Mouse (Mus musculus) lung, postnatal 0 days (tissue): ENCODE measurements around the gene Cdkal1. TPM values are rescaled to one million over a fixed set of nuclear protein-coding genes. Genes with fewer than 3 reads are reported as not detected.

ENCODE experiments used
- ATAC-seq: fragments of 200-750 bp; cut with Nextera tagmentation; 2 replicates; pipeline ENCODE4 v1.8.0; 2017; ENCODE audit warnings: moderate library complexity
- DNase-seq: peaks from one replicate; pipeline ENCODE4 v3.0.0-alpha.2; 2016; ENCODE audit warnings: low spot score
- H3K27ac ChIP-seq: fragments of 300-500 bp; sonication (generic); 2 replicates; pipeline ENCODE4 v1.5.1; 2014; ENCODE audit warnings: antibody characterized with exemption, mild to moderate bottlenecking, low read length, mixed read lengths
- H3K27me3 ChIP-seq: fragments of 300-500 bp; sonication (generic); replicated peaks from 2 replicates; pipeline ENCODE4 v1.6.1; 2014; ENCODE audit warnings: low read length, mixed read lengths; ENCODE audit not compliant: insufficient read depth
- H3K36me3 ChIP-seq: fragments of 300-500 bp; sonication (generic); 2 replicates; pipeline ENCODE4 v1.6.1; 2014; ENCODE audit warnings: low read length, mixed read lengths; ENCODE audit not compliant: insufficient read depth
- H3K4me1 ChIP-seq: fragments of 300-500 bp; sonication (generic); 2 replicates; pipeline ENCODE4 v1.6.1; 2014; ENCODE audit warnings: antibody characterized with exemption, low read depth, low read length, mixed read lengths; ENCODE audit not compliant: insufficient read depth
- H3K4me2 ChIP-seq: fragments of 300-500 bp; sonication (generic); replicated peaks from 2 replicates; pipeline ENCODE4 v1.6.1; 2014; ENCODE audit warnings: low read depth, mild to moderate bottlenecking, low read length, moderate library complexity, mixed read lengths
- H3K4me3 ChIP-seq: fragments of 300-500 bp; sonication (generic); 2 replicates; pipeline ENCODE4 v1.5.1; 2014; ENCODE audit warnings: low read depth, low read length
- H3K9ac ChIP-seq: fragments of 300-500 bp; sonication (generic); replicated peaks from 2 replicates; pipeline ENCODE4 v1.6.1; 2014; ENCODE audit warnings: low read depth, mild to moderate bottlenecking
- H3K9me3 ChIP-seq: fragments of 300-500 bp; sonication (generic); 2 replicates; pipeline ENCODE4 v1.6.1; 2016; ENCODE audit warnings: low read length, mixed read lengths
- CTCF ChIP-seq: IDR thresholded peaks from 2 replicates; pipeline ENCODE4 v1.5.1; 2016; ENCODE audit warnings: antibody characterized with exemption, mild to moderate bottlenecking
- EP300 ChIP-seq: IDR thresholded peaks from 2 replicates; pipeline ENCODE4 v1.6.1; 2016; ENCODE audit warnings: antibody characterized with exemption, mild to moderate bottlenecking, control low read depth
- WGBS: fragments of 180-500 bp; shearing (Covaris S2); extraction: QIAGEN DNeasy Blood & Tissue Kit; methylation state at CpG from one replicate; pipeline ENCODE4 v1.1.7; 2014; 5-methylcytosine and 5-hydroxymethylcytosine counted together
- polyA plus RNA-seq: library from polyadenylated mRNA; unstranded; fragments of >200 nt; fragmentation: Nextera tagmentation; extraction: Ambion mirVana; gene quantifications from 2 replicates; pipeline ENCODE4 v1.2.1, GENCODE M21; 2015

The Cdkal1 gene
- polyA plus RNA-seq, 1 experiment from 2014 or later: 14.7 TPM

GRCm38 (mm10) chr13:29364901-29365625 lies 490.4 kb downstream of the Cdkal1 start:
- ATAC-seq (no peak), DNase-seq (no peak)
- H3K27ac ChIP-seq: no peak overlapping the region
- H3K9me3 ChIP-seq: no peaks in the 10 kb centered on the region
- H3K9ac ChIP-seq: no peak overlapping the region
- no peaks in the 10 kb centered on the region for H3K27me3 ChIP-seq
- H3K4me1 ChIP-seq: no peaks in the 10 kb centered on the region
- no peak for TF ChIP-seq CTCF
- TF ChIP-seq EP300: no peak
- WGBS: 85% methylated on average over 13 of the region's 13 CpGs
- H3K4me2 ChIP-seq: no peak overlapping the region
- H3K36me3 ChIP-seq: no peaks in the 10 kb centered on the region
- no peak overlapping the region for H3K4me3 ChIP-seq

DNA sequence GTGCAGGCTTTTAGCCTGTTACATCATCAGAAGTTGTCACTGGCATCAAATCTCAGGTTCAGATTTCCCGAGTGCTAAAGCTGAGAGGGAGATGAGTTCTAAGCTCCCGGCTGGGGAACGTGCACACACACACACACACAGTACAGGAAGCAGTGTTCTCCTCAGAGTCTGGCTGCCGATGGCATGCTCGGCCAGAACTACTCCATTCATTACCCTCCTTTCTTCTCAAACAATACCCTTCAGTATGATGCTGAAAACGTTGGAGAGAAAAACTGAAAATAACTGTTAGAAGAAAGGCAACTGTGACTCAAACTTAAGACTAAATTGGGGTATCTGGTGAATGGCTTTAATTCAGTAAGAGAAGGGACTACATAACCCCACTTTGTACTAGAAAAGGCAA lies 491.5 kb downstream of the Cdkal1 start:
- no peaks in the 10 kb centered on the region for H3K36me3 ChIP-seq
- ATAC-seq (no peak), DNase-seq (no peak)
- H3K4me2 ChIP-seq: no peak overlapping the region
- no peaks in the 10 kb centered on the region for H3K27me3 ChIP-seq
- no peaks in the 10 kb centered on the region for H3K9me3 ChIP-seq
- TF ChIP-seq EP300 (no peak), CTCF (no peak)
- no peaks in the 10 kb centered on the region for H3K4me1 ChIP-seq
- no peak overlapping the region for H3K27ac ChIP-seq
- H3K9ac ChIP-seq: no peak overlapping the region
- no peak overlapping the region for H3K4me3 ChIP-seq
- 23% methylated on average over 6 of the region's 6 CpGs for WGBS

- H3K9ac ChIP-seq: no peak overlapping the region
- H3K27ac ChIP-seq: no peak overlapping the region
- 73% methylated on average over 4 of the region's 4 CpGs for WGBS
- H3K4me2 ChIP-seq: no peak overlapping the region
- no peaks in the 10 kb centered on the region for H3K4me1 ChIP-seq
- ATAC-seq: no peak
- H3K4me3 ChIP-seq: no peak overlapping the region
- H3K9me3 ChIP-seq: no peaks in the 10 kb centered on the region
- no peak for DNase-seq
- H3K27me3 ChIP-seq: no peaks in the 10 kb centered on the region
- TF ChIP-seq EP300: no peak
- TF ChIP-seq CTCF: no peak
- H3K36me3 ChIP-seq: no peaks in the 10 kb centered on the region
Measured at GRCm38 (mm10) chr13:29361842-29362241, 493.6 kb downstream of the Cdkal1 start.

DNA sequence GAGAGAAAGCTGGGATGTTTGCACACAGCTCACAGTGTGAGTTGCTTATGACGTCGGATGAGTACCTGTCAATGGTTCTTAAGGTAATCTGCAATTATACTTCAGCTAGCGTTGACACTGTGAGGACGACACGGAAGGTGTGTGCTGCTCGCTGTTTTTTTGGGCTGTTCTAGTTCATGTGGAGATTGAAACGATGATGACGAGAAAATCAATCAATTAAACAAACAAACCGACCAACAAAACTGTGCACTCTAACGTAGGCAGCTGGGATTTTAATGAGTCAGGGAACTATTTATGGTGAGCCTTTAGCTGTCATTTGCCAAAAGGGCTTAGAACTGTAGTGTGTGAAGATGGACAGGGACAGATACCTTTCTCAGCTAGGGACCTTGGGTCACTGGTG lies 494.6 kb downstream of the Cdkal1 start:
- WGBS: 40% methylated on average over 10 of the region's 10 CpGs
- ATAC-seq: no peak

DNA sequence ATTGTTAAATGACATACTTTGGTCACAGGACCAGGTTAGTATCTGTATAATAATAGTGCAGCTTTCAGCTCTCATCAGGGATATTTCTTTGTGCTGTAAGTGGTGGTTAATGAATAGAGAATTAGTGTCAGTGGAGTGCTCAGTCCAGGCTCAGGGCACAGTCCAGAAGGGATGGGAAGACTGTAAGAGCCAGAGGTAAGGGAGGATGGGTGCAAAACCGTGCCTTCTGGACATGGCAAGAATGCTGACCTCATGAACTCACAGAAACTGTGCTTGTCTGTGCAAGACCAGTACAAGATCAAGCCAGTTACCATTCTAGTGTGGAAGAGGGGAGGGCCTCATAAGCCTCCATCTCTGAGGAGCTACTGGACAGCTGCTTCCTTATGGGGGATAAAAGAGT lies 496.1 kb downstream of the Cdkal1 start:
- ATAC-seq (no peak), DNase-seq (no peak)
- Histone ChIP-seq H3K9ac (no peak overlapping the region), H3K27me3 (no peaks in the 10 kb centered on the region), H3K9me3 (no peaks in the 10 kb centered on the region), H3K4me1 (no peaks in the 10 kb centered on the region), H3K4me3 (no peak overlapping the region), H3K4me2 (no peak overlapping the region), H3K36me3 (no peaks in the 10 kb centered on the region), H3K27ac (no peak overlapping the region)
- WGBS: 81% methylated on average over 1 of the region's 1 CpGs
- no peak for TF ChIP-seq EP300
- TF ChIP-seq CTCF: no peak

More for the DNA sequence above, 494.6 kb downstream of the Cdkal1 start:
- TF ChIP-seq EP300 (no peak), CTCF (no peak)
- Histone ChIP-seq H3K36me3 (no peaks in the 10 kb centered on the region), H3K4me2 (no peak overlapping the region), H3K9ac (no peak overlapping the region), H3K9me3 (no peaks in the 10 kb centered on the region), H3K4me1 (no peaks in the 10 kb centered on the region), H3K27me3 (no peaks in the 10 kb centered on the region), H3K27ac (no peak overlapping the region), H3K4me3 (no peak overlapping the region)
- no peak for DNase-seq

- no peak for DNase-seq
- H3K27me3 ChIP-seq: no peaks in the 10 kb centered on the region
- 86% methylated on average over 5 of the region's 5 CpGs for WGBS
- no peak for ATAC-seq
- H3K36me3 ChIP-seq: no peaks in the 10 kb centered on the region
- H3K9me3 ChIP-seq: no peaks in the 10 kb centered on the region
- H3K4me2 ChIP-seq: no peak overlapping the region
- TF ChIP-seq CTCF: no peak
- no peak for TF ChIP-seq EP300
- no peaks in the 10 kb centered on the region for H3K4me1 ChIP-seq
- H3K9ac ChIP-seq: no peak overlapping the region
- H3K27ac ChIP-seq: no peak overlapping the region
- H3K4me3 ChIP-seq: no peak overlapping the region
Measured at GRCm38 (mm10) chr13:29357483-29357882, 498.0 kb downstream of the Cdkal1 start.

- no peak overlapping the region for H3K27ac ChIP-seq
- H3K9me3 ChIP-seq: no peaks in the 10 kb centered on the region
- no peaks in the 10 kb centered on the region for H3K27me3 ChIP-seq
- no peaks in the 10 kb centered on the region for H3K36me3 ChIP-seq
- H3K4me3 ChIP-seq: no peak overlapping the region
- no peaks in the 10 kb centered on the region for H3K4me1 ChIP-seq
- TF ChIP-seq EP300 (no peak), CTCF (no peak)
- ATAC-seq: no peak
- WGBS: 46% methylated on average over 10 of the region's 10 CpGs
- H3K4me2 ChIP-seq: peak overlapping the region; percentile 19; the same call in 1 of the 2 replicates
- DNase-seq: no peak
- no peak overlapping the region for H3K9ac ChIP-seq
Measured at GRCm38 (mm10) chr13:29356158-29356485, 499.4 kb downstream of the Cdkal1 start.
